Mouse (Mus musculus) Patski (cell line): Measurements from ENCODE around the gene Gm42906. TPM values are rescaled to one million over a fixed set of nuclear protein-coding genes. Genes with fewer than 3 reads are reported as not detected.
A peak's percentile ranks its signal among the peaks of the same experiment; 100 is the strongest.

Source experiments
- ATAC-seq: fragments of 100-300 bp; one replicate; pipeline ENCODE4 v1.8.0; 2021
- CTCF ChIA-PET: fragments of 350-600 bp; sonication (Branson Sonifier 250); formaldehyde crosslinking; loops from one replicate; lab custom pipeline; 2022; ENCODE audit warnings: inconsistent platforms; lab: Charles Lee
- POLR2A ChIA-PET: fragments of 350-600 bp; sonication (Branson Sonifier 250); formaldehyde crosslinking; loops from one replicate; lab custom pipeline; 2022; ENCODE audit warnings: antibody characterized with exemption, inconsistent platforms; lab: Charles Lee
- DNase-seq: peaks from one replicate; pipeline ENCODE4 v3.0.0-alpha.2; 2011; ENCODE audit warnings: low read depth, low spot score
- H3K27me3 ChIP-seq: fragments of 371-371 bp; one replicate; pipeline ENCODE4 v1.5.1; 2021
- CTCF ChIP-seq: fragments of 100-300 bp; IDR thresholded peaks from one replicate; pipeline ENCODE4 v1.5.1; 2021
- in situ Hi-C: fragments of 300-500 bp; cut with MboI; formaldehyde crosslinking; loops from 3 replicates; pipeline ENCODE4 v1.11.1; 2018; ENCODE audit warnings: low pct_unique_long_range_greater_than_20kb, mixed read lengths
- polyA plus RNA-seq: library from polyadenylated mRNA; unstranded; gene quantifications from one replicate; pipeline ENCODE4 v1.2.3, GENCODE M21; 2021

Gene Gm42906
- polyA plus RNA-seq, 1 experiment from 2014 or later: not detected

DNA sequence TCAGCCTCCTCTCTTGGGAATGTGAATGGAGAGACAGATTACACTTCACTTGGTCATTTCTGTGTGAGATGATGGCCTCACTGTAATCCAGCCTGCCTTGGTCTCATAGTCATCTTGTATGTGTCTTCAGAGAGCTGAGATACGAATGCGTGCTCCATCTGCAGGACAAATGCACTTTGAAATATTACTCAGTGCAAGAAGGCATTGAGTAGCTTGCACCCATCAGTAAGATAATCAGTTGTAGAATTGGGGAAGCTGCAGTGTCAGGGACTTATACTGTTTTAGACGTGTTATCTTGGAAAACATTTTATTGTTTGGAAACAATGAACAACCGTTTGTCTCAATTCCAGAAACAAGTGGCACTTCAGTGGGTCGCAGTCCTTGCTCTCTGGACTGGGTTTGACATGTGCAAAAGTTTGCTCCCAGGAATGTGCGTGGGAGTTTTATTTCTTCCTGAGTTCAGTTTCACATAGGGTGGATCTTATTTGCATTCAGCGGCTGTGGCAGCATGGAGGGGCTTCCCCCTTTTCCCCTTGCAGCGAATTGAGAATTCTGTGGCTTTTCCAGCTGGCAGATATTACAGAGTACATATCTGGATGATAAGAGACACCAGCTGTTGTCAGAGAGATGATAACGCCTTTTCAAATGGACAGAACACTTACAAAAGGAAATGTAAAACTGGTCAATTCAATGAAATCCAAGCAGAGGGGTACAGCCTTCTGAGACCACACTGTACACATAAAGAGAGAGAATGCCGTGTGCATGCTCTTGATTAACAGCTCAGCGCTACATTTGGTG is 15.1 kb downstream of the Gm42906 start:
- no peak for TF ChIP-seq CTCF
- H3K27me3 ChIP-seq: no peaks in the 10 kb centered on the region
- ChIA-PET CTCF (interaction anchor here (1.2 kb wide), 1 partner anchor 44 kb away, joined by 3 read pairs; no protein-coding TSS in a partner anchor), POLR2A (no interaction called here)
- ATAC-seq (peak; percentile 4), DNase-seq (no peak)
- in situ Hi-C loops: no loop called here

DNA sequence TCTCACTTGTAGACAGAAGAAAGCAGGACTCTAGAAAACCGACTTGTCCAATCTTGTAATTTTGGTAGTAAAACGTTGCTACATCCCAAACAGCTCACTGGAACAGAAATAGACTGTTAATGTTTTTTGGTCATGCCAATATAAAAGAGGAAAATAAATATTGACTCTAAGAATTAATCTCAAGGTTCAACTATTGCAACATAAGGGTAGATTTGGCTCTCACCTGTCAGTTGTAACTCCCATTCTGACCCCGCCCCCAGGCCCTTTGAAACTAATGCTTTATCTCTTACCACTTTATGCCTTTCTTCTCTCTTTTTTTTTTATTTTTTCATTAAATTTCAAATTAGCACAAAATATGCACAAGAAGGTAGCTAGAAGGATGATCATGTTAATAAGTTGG is 18.0 kb downstream of the Gm42906 start:
- CTCF ChIA-PET: interaction anchor here (0.9 kb wide), 1 partner anchor 31 kb away, joined by 4 read pairs; no protein-coding TSS in a partner anchor
- ATAC-seq: no peak
- DNase-seq: no peak
- H3K27me3 ChIP-seq: no peaks in the 10 kb centered on the region
- POLR2A ChIA-PET: interaction anchor here (1.0 kb wide), 1 partner anchor 15 kb away, joined by 3 read pairs; no protein-coding TSS in a partner anchor
- in situ Hi-C loops: no loop called here
- no peak for TF ChIP-seq CTCF

GRCm38 (mm10) chr5:151409282-151409681 is 18.7 kb downstream of the Gm42906 start:
- ChIA-PET CTCF (interaction anchor here (0.9 to 1.3 kb wide), 2 partner anchors 8 to 30 kb away, joined by 3 to 4 read pairs; no protein-coding TSS in a partner anchor), POLR2A (interaction anchor here (1.0 kb wide), 1 partner anchor 15 kb away, joined by 3 read pairs; no protein-coding TSS in a partner anchor)
- ATAC-seq (no peak), DNase-seq (no peak)
- TF ChIP-seq CTCF: no peak
- in situ Hi-C loops: no loop called here
- H3K27me3 ChIP-seq: no peaks in the 10 kb centered on the region

GRCm38 (mm10) chr5:151408124-151408900 is 19.7 kb downstream of the Gm42906 start:
- ChIA-PET CTCF (interaction anchor here (1.0 to 1.3 kb wide), 2 partner anchors 9 to 279 kb away, joined by 3 read pairs; no protein-coding TSS in a partner anchor), POLR2A (no interaction called here)
- no peaks in the 10 kb centered on the region for H3K27me3 ChIP-seq
- ATAC-seq: no peak
- in situ Hi-C loops: no loop called here
- TF ChIP-seq CTCF: no peak
- DNase-seq: no peak

DNA sequence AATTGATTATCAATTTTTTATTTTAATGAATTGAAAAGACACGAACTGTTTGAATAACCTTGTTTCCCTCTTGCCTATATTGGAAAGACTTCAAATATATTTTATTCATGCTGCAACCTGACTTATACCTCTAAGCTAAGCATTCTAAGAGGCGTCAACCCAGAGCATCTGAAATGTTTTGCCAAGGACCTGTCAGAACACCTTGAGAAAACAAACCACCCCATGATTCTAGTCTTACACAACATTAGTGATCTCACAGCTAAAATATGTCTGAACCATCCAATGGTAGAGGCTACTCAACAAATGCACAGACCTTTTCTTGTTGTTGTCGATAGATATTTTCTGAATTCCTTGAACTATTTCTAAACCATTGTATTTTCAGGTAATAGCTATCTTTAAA is 20.5 kb downstream of the Gm42906 start:
- no peak for TF ChIP-seq CTCF
- H3K27me3 ChIP-seq: no peaks in the 10 kb centered on the region
- no peak for ATAC-seq
- ChIA-PET CTCF (interaction anchor here (1.0 kb wide), 1 partner anchor 280 kb away, joined by 3 read pairs; no protein-coding TSS in a partner anchor), POLR2A (no interaction called here)
- in situ Hi-C loops: no loop called here
- DNase-seq: no peak

- ChIA-PET POLR2A (no interaction called here), CTCF (interaction anchor here (1.0 kb wide), 1 partner anchor 15 kb away, joined by 3 read pairs; no protein-coding TSS in a partner anchor)
- TF ChIP-seq CTCF: no peak
- no peaks in the 10 kb centered on the region for H3K27me3 ChIP-seq
- in situ Hi-C loops: no loop called here
- ATAC-seq (no peak), DNase-seq (no peak)
Observed at GRCm38 (mm10) chr5:151406276-151406675, 21.7 kb downstream of the Gm42906 start.

DNA sequence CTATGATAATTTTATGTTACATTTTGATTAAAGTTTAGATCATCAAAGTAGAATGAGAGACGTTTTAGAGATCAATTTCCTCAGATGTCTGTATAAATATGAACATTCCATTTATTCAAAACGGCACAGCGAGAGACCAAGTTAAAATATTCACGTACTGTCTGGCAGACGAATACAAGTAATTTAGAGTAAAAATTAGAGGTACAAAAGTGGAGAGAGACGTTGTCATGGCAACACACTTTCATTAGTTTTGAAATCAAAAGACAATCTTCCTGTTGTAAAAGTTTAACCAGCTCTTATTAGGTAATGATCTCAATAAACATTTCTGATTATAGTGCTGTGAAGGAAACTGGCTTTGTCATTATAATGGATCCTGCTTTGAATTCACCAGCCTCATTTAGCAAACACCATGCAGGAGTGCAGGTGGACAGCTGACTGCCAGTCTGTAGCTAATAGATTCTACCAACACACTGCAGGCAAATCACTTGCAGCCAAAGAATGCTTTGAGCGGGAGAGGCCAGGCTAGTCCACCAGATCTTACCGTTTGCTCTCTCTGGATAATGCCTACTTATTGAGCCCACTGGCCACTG is 22.6 kb downstream of the Gm42906 start:
- POLR2A ChIA-PET: no interaction called here
- ATAC-seq (no peak), DNase-seq (no peak)
- TF ChIP-seq CTCF: no peak
- in situ Hi-C loops: no loop called here
- no peaks in the 10 kb centered on the region for H3K27me3 ChIP-seq
- CTCF ChIA-PET: interaction anchor here (1.2 kb wide), 1 partner anchor 9 kb away, joined by 3 read pairs; no protein-coding TSS in a partner anchor

DNA sequence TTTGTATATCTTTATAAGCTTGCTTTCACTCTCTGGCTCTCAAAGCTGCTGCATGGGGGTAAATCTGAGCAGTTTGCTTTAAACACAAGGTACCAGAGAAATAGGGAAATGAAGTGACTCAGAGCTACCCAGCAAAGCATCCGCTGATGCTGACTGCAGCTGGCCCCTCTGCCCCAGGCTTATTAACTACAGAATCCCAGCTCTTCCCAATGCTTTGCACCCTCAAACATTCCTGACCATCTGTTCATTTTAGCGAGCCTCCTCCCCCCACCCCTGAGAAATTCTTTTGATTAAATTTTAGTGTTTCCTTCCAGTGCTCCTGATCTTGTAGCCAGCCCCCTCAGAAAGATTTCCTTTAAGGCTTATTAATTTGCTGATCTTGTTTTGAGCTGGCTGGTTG is 24.4 kb downstream of the Gm42906 start:
- CTCF ChIA-PET: interaction anchor here (1.3 kb wide), 1 partner anchor 9 kb away, joined by 8 read pairs; no protein-coding TSS in a partner anchor
- DNase-seq: no peak
- in situ Hi-C loops: no loop called here
- TF ChIP-seq CTCF: no peak
- H3K27me3 ChIP-seq: no peaks in the 10 kb centered on the region
- POLR2A ChIA-PET: no interaction called here
- peak; percentile 32 for ATAC-seq

- CTCF ChIA-PET: interaction anchor here (1.0 kb wide), 1 partner anchor 15 kb away, joined by 3 read pairs; no protein-coding TSS in a partner anchor
- POLR2A ChIA-PET: no interaction called here
- no peaks in the 10 kb centered on the region for H3K27me3 ChIP-seq
- TF ChIP-seq CTCF: no peak
- in situ Hi-C loops: no loop called here
- no peak for DNase-seq
- no peak for ATAC-seq
Observed at GRCm38 (mm10) chr5:151400557-151400944, 27.4 kb downstream of the Gm42906 start.
